Mouse (Mus musculus): ENCODE data around the gene Tsks.

The Tsks gene

GRCm38 (mm10) chr7:44942904-44943303 is at the start of gene Tsks:
Gene Tsks, plus strand, starts transcription at chr7:44943204.
- in situ Hi-C loops (cut with MboI; ENCODE audit: low pct_unique_long_range_greater_than_20kb in 1 of 2, low sequenced_read_pairs in 2 of 2, unreplicated experiment in 1 of 2) = no loop called here

DNA sequence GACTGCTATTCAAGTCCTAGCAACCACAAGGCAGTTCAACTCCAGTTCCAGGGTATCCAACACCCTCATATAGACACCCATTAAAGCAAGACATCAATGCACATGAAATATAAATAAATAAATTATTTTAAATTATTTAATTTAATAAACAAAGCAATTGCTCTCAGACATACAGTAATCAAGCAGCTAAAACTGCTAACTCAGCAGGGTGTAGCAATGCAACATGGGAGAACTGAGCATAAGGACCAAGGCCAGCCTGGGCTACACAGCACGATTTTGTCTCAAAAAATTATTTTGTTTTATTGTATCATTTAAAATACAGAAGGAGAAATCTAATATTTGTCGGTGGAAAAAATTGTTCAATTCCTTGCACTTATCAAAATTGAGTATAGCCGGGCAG is 48.8 kb upstream of the Tsks start:
- in situ Hi-C loops (cut with MboI; ENCODE audit: low pct_unique_long_range_greater_than_20kb in 1 of 2, low sequenced_read_pairs in 2 of 2, unreplicated experiment in 1 of 2) = no loop called here

DNA sequence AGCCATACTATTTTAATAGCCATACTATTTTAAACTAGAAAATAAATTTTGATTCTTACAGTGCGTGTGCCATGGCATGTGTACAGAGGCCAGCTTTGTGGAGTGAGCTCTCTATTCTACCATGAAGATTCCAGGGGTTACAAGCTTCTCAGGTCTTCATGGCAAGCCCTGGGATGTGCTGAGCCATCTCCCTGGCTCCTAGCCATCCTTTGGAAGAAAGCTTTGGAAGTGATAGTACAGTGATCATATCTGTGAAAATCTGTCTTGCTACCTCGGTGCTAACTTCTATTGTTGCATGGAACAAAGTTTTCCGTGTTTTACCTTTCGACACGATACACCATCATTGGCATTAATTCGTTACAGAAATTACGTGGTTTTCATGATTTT is 47.8 kb upstream of the Tsks start:
- in situ Hi-C loops (cut with MboI; ENCODE audit: low pct_unique_long_range_greater_than_20kb in 1 of 2, low sequenced_read_pairs in 2 of 2, unreplicated experiment in 1 of 2) = no loop called here

DNA sequence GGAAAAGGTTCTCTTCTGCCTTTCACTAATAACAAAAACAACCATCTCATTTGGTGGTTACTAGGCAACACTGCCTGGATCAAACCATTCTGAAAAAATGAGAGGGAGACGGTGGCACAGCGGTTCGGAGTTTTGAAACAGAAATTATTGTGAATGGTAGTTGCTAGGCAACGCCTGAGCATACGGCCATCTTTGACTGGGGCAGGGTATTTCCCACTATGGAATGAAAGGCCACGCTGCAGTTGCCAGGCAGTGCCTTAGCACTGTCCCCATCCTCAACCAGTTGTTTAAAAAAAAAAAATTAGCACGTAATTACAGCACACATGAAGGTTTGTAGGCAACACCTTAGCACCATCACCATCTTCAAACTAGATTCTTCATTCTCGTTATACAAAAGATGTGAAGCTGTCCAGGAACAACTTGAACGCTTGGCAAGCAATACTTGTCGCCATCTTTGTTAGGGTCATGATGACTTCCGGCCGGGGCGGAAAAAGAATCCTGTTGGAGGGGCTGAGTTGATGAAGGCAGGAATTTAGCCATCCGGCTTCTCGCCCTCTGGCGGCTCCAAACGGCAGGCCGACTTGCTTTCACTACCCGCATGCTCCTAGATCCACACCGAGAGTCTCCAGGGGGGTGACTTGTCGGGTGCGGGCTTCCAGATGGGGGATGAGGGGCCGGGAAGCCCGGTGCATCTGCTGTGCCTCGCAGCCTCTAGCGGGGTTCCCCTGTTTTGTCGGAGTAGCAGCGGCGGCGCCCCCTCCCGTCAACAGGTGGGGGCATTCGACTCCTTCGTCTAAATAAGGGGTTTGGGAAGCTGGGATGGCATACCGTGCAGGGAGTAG is 47.2 kb upstream of the Tsks start, which contains the start of gene Fuz:
Gene Fuz (plus strand): TSS at position 487 of the 842 bp plus-strand sequence.
- in situ Hi-C loops (cut with MboI; ENCODE audit: low pct_unique_long_range_greater_than_20kb in 1 of 2, low sequenced_read_pairs in 2 of 2, unreplicated experiment in 1 of 2) = no loop called here

DNA sequence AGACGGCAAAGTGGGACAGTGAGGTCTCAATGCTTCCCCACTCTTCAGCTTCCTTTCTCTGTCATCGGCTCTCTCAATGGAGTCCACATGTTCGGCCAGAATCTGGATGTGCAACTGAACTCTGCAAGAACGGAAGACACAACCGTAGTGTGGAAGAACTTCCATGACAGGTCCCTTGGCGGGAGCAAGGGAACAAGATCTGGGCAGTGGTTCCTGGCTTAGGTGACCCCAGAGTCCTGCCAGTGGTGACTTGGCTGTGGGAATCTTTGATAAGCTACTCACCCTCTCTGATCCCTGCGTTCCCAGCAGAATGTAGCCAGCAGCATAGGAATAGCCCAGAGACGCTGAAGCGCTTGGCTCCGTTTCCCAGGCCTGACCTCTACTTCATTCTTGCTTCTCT is 46.5 kb upstream of the Tsks start:
- in situ Hi-C loops (cut with MboI; ENCODE audit: low pct_unique_long_range_greater_than_20kb in 1 of 2, low sequenced_read_pairs in 2 of 2, unreplicated experiment in 1 of 2) = no loop called here

DNA sequence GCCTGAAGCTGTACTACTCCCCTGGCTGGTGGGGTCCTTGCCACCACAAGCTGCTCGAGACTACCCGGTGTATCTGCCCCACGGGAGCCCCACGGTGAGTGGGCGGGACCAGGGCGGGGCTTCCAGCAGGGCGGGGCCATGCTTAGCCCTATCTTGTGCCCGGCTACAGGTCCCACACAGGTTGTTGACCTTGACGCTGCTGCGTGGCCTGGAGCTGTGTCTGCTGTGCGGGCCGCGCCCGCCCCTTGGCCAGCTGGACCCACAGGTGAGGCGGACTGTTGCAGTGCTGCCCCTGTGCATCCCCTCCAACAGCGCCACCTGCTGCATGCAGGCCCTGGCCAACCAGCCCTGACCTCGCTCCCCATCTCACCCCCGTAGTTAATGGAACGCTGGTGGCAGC is 44.4 kb upstream of the Tsks start:
- in situ Hi-C loops (cut with MboI; ENCODE audit: low pct_unique_long_range_greater_than_20kb in 1 of 2, low sequenced_read_pairs in 2 of 2, unreplicated experiment in 1 of 2) = no loop called here

- in situ Hi-C loops (cut with MboI; ENCODE audit: low pct_unique_long_range_greater_than_20kb in 1 of 2, low sequenced_read_pairs in 2 of 2, unreplicated experiment in 1 of 2) = no loop called here
Observed at GRCm38 (mm10) chr7:44900632-44901031, 42.4 kb upstream of the Tsks start.

DNA sequence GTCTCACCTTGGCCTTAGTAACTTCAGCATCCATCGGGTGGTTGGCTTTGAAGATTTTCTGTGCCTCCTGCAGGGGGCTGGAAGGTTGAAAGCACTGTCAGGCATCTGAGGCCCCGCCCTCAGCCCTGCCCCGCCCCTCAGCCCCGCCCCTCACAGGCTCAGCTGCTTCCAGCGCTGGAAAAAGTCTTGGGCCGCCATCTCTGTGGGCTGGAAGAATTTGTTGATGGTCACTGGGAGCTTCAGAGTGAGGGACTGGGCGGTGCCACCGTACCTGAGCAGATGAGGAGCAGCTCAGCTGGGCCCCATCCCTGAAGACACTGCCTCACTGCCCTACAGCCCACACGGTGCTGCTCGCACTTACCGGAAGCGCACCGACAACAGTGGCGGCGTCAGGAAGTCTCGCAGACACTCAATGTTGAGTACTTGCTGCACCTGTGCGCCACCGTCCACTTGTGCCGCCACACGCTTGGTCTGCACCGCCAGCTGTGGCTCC is 41.7 kb upstream of the Tsks start:
- in situ Hi-C loops (cut with MboI; ENCODE audit: low pct_unique_long_range_greater_than_20kb in 1 of 2, low sequenced_read_pairs in 2 of 2, unreplicated experiment in 1 of 2) = no loop called here

GRCm38 (mm10) chr7:44905430-44905829 is 37.6 kb upstream of the Tsks start:
- in situ Hi-C loops (cut with MboI; ENCODE audit: low pct_unique_long_range_greater_than_20kb in 1 of 2, low sequenced_read_pairs in 2 of 2, unreplicated experiment in 1 of 2) = no loop called here

DNA sequence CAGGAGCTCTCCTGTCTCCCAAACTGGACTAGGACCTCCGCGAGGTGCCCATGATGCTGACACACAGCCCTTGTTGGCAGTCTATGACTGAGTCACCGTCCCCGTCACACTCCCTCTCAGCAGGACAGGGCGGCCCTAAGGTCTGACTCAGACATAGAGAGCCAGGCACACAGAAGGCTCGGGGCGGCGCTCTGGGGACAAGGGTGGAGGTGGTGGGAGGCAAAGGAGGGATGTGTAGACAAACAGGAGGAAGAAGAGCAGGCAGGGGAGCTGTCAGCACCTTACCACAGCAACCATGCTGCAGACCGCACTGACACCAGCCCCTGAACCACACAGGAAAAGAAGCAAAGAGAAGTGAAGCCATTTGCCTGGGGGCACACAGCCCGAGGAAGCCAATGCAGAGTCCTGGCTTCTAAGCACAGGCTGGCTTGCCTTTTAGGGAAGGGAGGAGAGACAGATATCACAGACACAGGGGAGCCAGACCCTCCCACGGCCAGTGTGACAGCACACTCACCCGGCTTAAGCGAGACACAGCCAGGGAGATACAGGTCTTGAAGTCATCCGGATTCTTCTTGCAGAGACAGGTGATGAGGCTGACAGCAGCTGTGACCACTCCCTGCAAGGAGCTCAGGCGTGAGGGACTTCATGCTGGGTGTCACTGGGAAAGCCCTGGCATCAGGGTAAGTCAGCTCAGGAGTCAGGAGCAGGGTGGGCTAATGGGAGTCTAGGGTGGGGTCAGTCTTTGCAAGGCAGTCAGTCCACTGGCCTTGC is 34.1 kb upstream of the Tsks start:
- in situ Hi-C loops (cut with MboI; ENCODE audit: low pct_unique_long_range_greater_than_20kb in 1 of 2, low sequenced_read_pairs in 2 of 2, unreplicated experiment in 1 of 2) = no loop called here

GRCm38 (mm10) chr7:44914396-44914795 is 28.6 kb upstream of the Tsks start:
- in situ Hi-C loops (cut with MboI; ENCODE audit: low pct_unique_long_range_greater_than_20kb in 1 of 2, low sequenced_read_pairs in 2 of 2, unreplicated experiment in 1 of 2) = no loop called here

DNA sequence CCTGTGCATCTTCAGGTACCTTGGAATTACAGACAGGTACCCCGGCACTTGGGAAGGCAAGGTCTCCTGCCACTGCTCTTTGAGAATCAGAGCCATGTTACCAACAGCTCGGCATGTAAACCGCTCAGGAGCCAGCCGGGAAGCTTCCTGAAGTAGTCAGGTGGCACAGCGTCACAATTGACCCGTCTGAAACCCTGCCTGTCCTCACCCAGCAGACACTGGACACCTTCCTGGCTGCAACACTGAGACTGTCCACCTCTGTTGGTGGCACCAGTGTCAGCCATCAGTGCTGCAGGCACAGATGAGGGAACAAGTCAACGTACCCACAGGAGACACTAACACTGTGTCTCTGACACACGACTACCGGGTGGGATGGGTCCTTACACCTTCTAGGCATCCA is 27.7 kb upstream of the Tsks start:
- in situ Hi-C loops (cut with MboI; ENCODE audit: low pct_unique_long_range_greater_than_20kb in 1 of 2, low sequenced_read_pairs in 2 of 2, unreplicated experiment in 1 of 2) = no loop called here

DNA sequence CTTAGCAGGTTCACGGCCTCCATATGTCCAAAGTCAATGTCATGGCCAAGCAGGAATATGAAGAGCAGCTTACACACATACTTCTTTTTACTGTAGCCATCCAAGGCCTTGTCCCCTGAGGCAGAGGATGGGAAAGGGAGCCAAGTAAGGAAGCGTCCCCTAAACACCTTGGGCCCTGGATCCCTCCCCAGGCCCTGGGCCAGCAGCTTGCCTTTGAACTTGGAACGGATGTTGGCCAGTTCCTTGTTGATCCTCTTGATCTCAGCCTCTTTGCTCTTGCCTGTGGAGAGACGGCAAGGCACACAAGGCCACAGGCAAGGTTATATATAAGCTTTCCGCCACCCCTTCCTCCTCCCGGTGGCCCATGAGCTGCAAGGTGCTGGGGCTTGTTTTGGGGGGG is 26.8 kb upstream of the Tsks start:
- in situ Hi-C loops (cut with MboI; ENCODE audit: low pct_unique_long_range_greater_than_20kb in 1 of 2, low sequenced_read_pairs in 2 of 2, unreplicated experiment in 1 of 2) = no loop called here

DNA sequence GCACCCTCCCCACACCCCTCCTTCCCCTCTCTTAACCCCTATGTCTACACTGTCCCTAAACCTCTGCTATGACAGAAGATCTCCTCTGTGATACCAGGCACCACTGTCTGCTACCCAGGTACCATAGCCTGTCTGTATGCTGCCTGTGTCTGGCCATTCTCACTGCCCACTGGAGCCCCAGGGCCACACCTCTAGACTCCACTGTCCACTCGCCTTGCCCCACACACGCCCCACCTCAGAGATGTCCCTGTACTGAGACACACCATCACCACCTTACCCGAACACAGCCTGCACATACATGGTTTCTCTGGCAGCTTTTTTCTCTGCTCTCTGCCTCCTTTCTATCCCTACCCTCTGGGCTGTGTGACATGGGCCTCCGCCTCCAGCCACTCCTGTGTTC is 26.1 kb upstream of the Tsks start:
- in situ Hi-C loops (cut with MboI; ENCODE audit: low pct_unique_long_range_greater_than_20kb in 1 of 2, low sequenced_read_pairs in 2 of 2, unreplicated experiment in 1 of 2) = no loop called here

- in situ Hi-C loops (cut with MboI; ENCODE audit: low pct_unique_long_range_greater_than_20kb in 1 of 2, low sequenced_read_pairs in 2 of 2, unreplicated experiment in 1 of 2) = no loop called here
Observed at GRCm38 (mm10) chr7:44918219-44918618, 24.8 kb upstream of the Tsks start.

DNA sequence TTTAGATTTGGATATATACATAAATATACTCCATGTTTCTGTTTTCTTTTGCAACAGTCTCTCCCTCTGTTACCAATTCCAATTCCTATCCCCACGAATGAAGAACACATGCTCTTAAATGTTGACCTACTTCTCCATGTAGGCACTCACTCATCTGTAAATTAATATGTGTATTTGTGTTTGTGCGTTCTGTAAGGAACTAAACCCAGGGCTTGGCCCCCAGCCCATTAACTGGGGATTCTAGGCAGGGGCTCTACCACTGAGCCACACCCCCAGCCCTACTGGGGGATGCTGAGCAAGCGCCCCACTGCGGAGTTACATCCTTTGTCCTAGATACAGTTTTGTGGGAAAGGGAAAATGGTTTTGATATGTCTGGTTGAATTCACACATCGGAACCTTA is 23.9 kb upstream of the Tsks start:
- in situ Hi-C loops (cut with MboI; ENCODE audit: low pct_unique_long_range_greater_than_20kb in 1 of 2, low sequenced_read_pairs in 2 of 2, unreplicated experiment in 1 of 2) = no loop called here

- in situ Hi-C loops (cut with MboI; ENCODE audit: low pct_unique_long_range_greater_than_20kb in 1 of 2, low sequenced_read_pairs in 2 of 2, unreplicated experiment in 1 of 2) = no loop called here
Observed at GRCm38 (mm10) chr7:44922530-44922929, 20.5 kb upstream of the Tsks start.

DNA sequence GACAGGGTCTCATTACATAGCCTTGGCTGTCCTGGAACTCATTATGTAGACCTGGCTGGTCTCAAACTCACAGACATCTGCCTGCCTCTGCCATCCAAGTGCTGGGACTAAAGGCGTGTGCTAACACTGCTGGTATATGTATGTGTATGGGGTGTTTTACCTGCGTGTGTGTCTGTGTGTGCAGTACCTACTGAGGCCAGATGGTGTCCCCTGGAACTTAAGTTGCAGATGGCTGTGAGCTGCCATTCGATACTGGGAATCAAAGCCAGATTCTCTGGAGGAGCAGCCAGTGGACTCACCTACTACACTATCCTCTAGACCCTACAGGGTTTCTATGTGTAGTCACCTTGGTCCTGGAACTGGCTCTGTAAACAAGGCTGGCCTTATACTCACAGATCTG is 17.5 kb upstream of the Tsks start:
- in situ Hi-C loops (cut with MboI; ENCODE audit: low pct_unique_long_range_greater_than_20kb in 1 of 2, low sequenced_read_pairs in 2 of 2, unreplicated experiment in 1 of 2) = no loop called here

- in situ Hi-C loops (cut with MboI; ENCODE audit: low pct_unique_long_range_greater_than_20kb in 1 of 2, low sequenced_read_pairs in 2 of 2, unreplicated experiment in 1 of 2) = no loop called here
Observed at GRCm38 (mm10) chr7:44928570-44928969, 14.4 kb upstream of the Tsks start.
